Mouse (Mus musculus): ENCODE data around the gene Naa10.

Naa10 gene

GRCm38 (mm10) chrX:73914827-73915703, 6.7 kb downstream of the Naa10 start:
- peak; percentile 82 to 92 for DNase-seq

- DNase-seq = no peak
Observed at GRCm38 (mm10) chrX:73911588-73911987, 10.2 kb downstream of the Naa10 start.

- DNase-seq = no peak
Observed at GRCm38 (mm10) chrX:73911156-73911555, 10.6 kb downstream of the Naa10 start.

- DNase-seq = no peak
Observed at GRCm38 (mm10) chrX:73910451-73910850, 11.3 kb downstream of the Naa10 start.

GRCm38 (mm10) chrX:73910049-73910448, 11.7 kb downstream of the Naa10 start:
- no peak for DNase-seq

- DNase-seq = no peak
Observed at GRCm38 (mm10) chrX:73897959-73898358, 23.8 kb downstream of the Naa10 start.

GRCm38 (mm10) chrX:73895719-73896118, 26.0 kb downstream of the Naa10 start, which contains the start of gene L1cam:
Gene L1cam, minus strand, starts transcription at chrX:73896105.
- DNase-seq = peak; percentile 70 to 83

GRCm38 (mm10) chrX:73892833-73893232, 28.9 kb downstream of the Naa10 start:
- DNase-seq = peak; percentile 67 to 79

GRCm38 (mm10) chrX:73891551-73892152, 30.1 kb downstream of the Naa10 start, which contains the start of gene Avpr2:
Gene Avpr2, plus strand, starts transcription at chrX:73892102.
- no peak for DNase-seq

GRCm38 (mm10) chrX:73881463-73881862, 40.3 kb downstream of the Naa10 start:
- DNase-seq = peak in 1 of 2 experiments; percentile 20

GRCm38 (mm10) chrX:73881036-73881427, 40.7 kb downstream of the Naa10 start:
- peak; percentile 43 to 44 for DNase-seq

- peak; percentile 69 to 85 for DNase-seq
Observed at GRCm38 (mm10) chrX:73880194-73881035, 41.3 kb downstream of the Naa10 start.

GRCm38 (mm10) chrX:73877014-73877413, 44.7 kb downstream of the Naa10 start:
- no peak for DNase-seq

- DNase-seq = no peak
Observed at GRCm38 (mm10) chrX:73875881-73876280, 45.9 kb downstream of the Naa10 start.

GRCm38 (mm10) chrX:73871956-73872355, 49.8 kb downstream of the Naa10 start:
- DNase-seq = peak in 1 of 2 experiments; percentile 56

- DNase-seq = no peak
Observed at GRCm38 (mm10) chrX:73871474-73871873, 50.3 kb downstream of the Naa10 start.

- DNase-seq = no peak
Observed at GRCm38 (mm10) chrX:73869334-73869733, 52.4 kb downstream of the Naa10 start.

- no peak for DNase-seq
Observed at GRCm38 (mm10) chrX:73867852-73868251, 53.9 kb downstream of the Naa10 start.

GRCm38 (mm10) chrX:73867256-73867655, 54.5 kb downstream of the Naa10 start:
- DNase-seq = peak in 1 of 2 experiments; percentile 35

All from cerebellum, postnatal 25 days (tissue).